Mouse (Mus musculus): ENCODE data around the gene Igtp. TPM values are rescaled to one million over a fixed set of nuclear protein-coding genes. Genes with fewer than 3 reads are reported as not detected.

Gene Igtp
- polyA plus RNA-seq, 1 experiment from 2014 or later, result 1.6 TPM

Other genes with a start within 250 kb of the Igtp start
- 18.9 and 22.2 TPM in 2 replicates for gene Larp1, start 190.5 kb upstream of the Igtp start, polyA plus RNA-seq (2014; fragmentation: Nextera tagmentation; extraction: Ambion mirVana)
- gene Gm12248, start 106.4 kb upstream of the Igtp start, polyA plus RNA-seq (2014; fragmentation: Nextera tagmentation; extraction: Ambion mirVana), result not detected in 2 replicates
- gene Cnot8, start 95.4 kb upstream of the Igtp start, polyA plus RNA-seq (2014; fragmentation: Nextera tagmentation; extraction: Ambion mirVana), result 102 and 104 TPM in 2 replicates
- gene Gemin5, start 31.0 kb upstream of the Igtp start, polyA plus RNA-seq (2014; fragmentation: Nextera tagmentation; extraction: Ambion mirVana), result 28.5 and 30.3 TPM in 2 replicates
- 142 and 144 TPM in 2 replicates for gene Mrpl22, start 27.9 kb upstream of the Igtp start, polyA plus RNA-seq (2014; fragmentation: Nextera tagmentation; extraction: Ambion mirVana)
- gene Irgm2, start 62 bp downstream of the Igtp start, polyA plus RNA-seq (2014; fragmentation: Nextera tagmentation; extraction: Ambion mirVana), result 0.12 and 0.40 TPM in 2 replicates
- gene 4930438A08Rik, start 75.2 kb downstream of the Igtp start, polyA plus RNA-seq (2014; fragmentation: Nextera tagmentation; extraction: Ambion mirVana), result not detected in 2 replicates
- gene Zfp692, start 107.5 kb downstream of the Igtp start, polyA plus RNA-seq (2014; fragmentation: Nextera tagmentation; extraction: Ambion mirVana), result 12.5 and 14.2 TPM in 2 replicates
- gene Zfp672, start 130.8 kb downstream of the Igtp start, polyA plus RNA-seq (2014; fragmentation: Nextera tagmentation; extraction: Ambion mirVana), result 24.6 and 28.2 TPM in 2 replicates
- gene Sh3bp5l, start 131.2 kb downstream of the Igtp start, polyA plus RNA-seq (2014; fragmentation: Nextera tagmentation; extraction: Ambion mirVana), result 27.0 and 27.7 TPM in 2 replicates
- gene Lypd8, start 179.5 kb downstream of the Igtp start, polyA plus RNA-seq (2014; fragmentation: Nextera tagmentation; extraction: Ambion mirVana), result not detected in 2 replicates
- 0.28 TPM in 1 of 2 replicates, not detected in the other for gene 1810065E05Rik, start 221.6 kb downstream of the Igtp start, polyA plus RNA-seq (2014; fragmentation: Nextera tagmentation; extraction: Ambion mirVana)
- gene Gm12253, start 233.0 kb downstream of the Igtp start, polyA plus RNA-seq (2014; fragmentation: Nextera tagmentation; extraction: Ambion mirVana), result not detected in 2 replicates